Mouse (Mus musculus) CH12.LX (cell line): ENCODE data around the gene Speer4a. TPM values are rescaled to one million over a fixed set of nuclear protein-coding genes. Genes with fewer than 3 reads are reported as not detected.
"Not testable (repeated sequence)": the region's sequence is repeated elsewhere in the genome, so short reads cannot be mapped to it uniquely, and the experiment has no call there.

Source experiments
- DNase-seq: peaks from one replicate; pipeline ENCODE4 v3.0.0-alpha.2; 2013; ENCODE audit errors: extremely low read depth
- H3K27ac ChIP-seq: 2 replicates; pipeline ENCODE4 v1.5.1; 2012; ENCODE audit warnings: low read depth, mild to moderate bottlenecking, control low read depth, moderate library complexity; ENCODE audit not compliant: insufficient read depth
- H3K27me3 ChIP-seq: replicated peaks from 2 replicates; pipeline ENCODE3; 2012; ENCODE audit warnings: inconsistent platforms
- H3K36me3 ChIP-seq, 2 experiments: replicated peaks in 1 of 2; 2 replicates each; pipeline versions ENCODE3 to v1.6.1; 2012; ENCODE audit warnings: inconsistent platforms in 1 of 2, low read length in 1 of 2, mild to moderate bottlenecking in 1 of 2, mixed read lengths in 1 of 2, moderate library complexity in 1 of 2; ENCODE audit not compliant: control insufficient read depth in 1 of 2, insufficient read depth in 1 of 2
- H3K4me1 ChIP-seq, 2 experiments: 2 replicates each; pipeline ENCODE4 v1.6.1; 2012; ENCODE audit warnings: inconsistent platforms in 1 of 2, moderate library complexity in 1 of 2; ENCODE audit not compliant: insufficient read depth in 2 of 2, control insufficient read depth in 1 of 2
- H3K4me2 ChIP-seq: 2 replicates; pipeline ENCODE4 v1.6.1; 2012; ENCODE audit warnings: low read depth, mild to moderate bottlenecking, control low read depth; ENCODE audit not compliant: poor library complexity, insufficient read depth, severe bottlenecking
- H3K4me3 ChIP-seq, 3 experiments: fragments of 150-350 bp in 1 of 3; sonication (generic) in 1 of 3; replicated peaks in 1 of 3; 2 replicates each; pipeline versions ENCODE3 to v1.5.1; 2011 to 2012; ENCODE audit warnings: low read depth in 2 of 3, low read length in 2 of 3, mild to moderate bottlenecking in 2 of 3, moderate library complexity in 2 of 3, control low read depth in 1 of 3, improper control_type of control experiment in 1 of 3, inconsistent platforms in 1 of 3, mixed read lengths in 1 of 3; ENCODE audit not compliant: poor library complexity in 1 of 3
- H3K79me2 ChIP-seq: replicated peaks from 2 replicates; pipeline ENCODE4 v1.6.1; 2012; ENCODE audit warnings: mild to moderate bottlenecking, moderate library complexity; ENCODE audit not compliant: control insufficient read depth, poor library complexity, insufficient read depth, severe bottlenecking; ENCODE audit errors: extremely low read depth
- H3K9ac ChIP-seq: 2 replicates; pipeline ENCODE4 v1.6.1; 2012; ENCODE audit warnings: low read depth, mild to moderate bottlenecking, control low read depth, moderate library complexity; ENCODE audit not compliant: insufficient read depth
- H3K9me3 ChIP-seq: replicated peaks from 2 replicates; pipeline ENCODE3; 2012; ENCODE audit warnings: low read length, inconsistent platforms, mixed read lengths
- ELF1 ChIP-seq: IDR thresholded peaks from 2 replicates; pipeline ENCODE4 v1.6.1; 2014; ENCODE audit warnings: low read depth, mild to moderate bottlenecking, inconsistent platforms, low read length, improper control_type of control experiment
- GABPA ChIP-seq: IDR thresholded peaks from 2 replicates; pipeline ENCODE4 v1.6.1; 2012; ENCODE audit warnings: low read depth, low read length, improper control_type of control experiment, inconsistent platforms; ENCODE audit not compliant: insufficient replicate concordance
- IRF4 ChIP-seq: IDR thresholded peaks from 2 replicates; pipeline ENCODE4 v1.6.1; 2014; ENCODE audit warnings: low read depth, mild to moderate bottlenecking, inconsistent platforms, low read length, improper control_type of control experiment
- POLR2A ChIP-seq: IDR thresholded peaks from 2 replicates; pipeline ENCODE4 v1.6.1; 2011; ENCODE audit warnings: low read depth, mild to moderate bottlenecking, improper control_type of control experiment, low read length
- SIN3A ChIP-seq: IDR thresholded peaks from 2 replicates; pipeline ENCODE4 v1.6.1; 2012; ENCODE audit warnings: low read length, improper control_type of control experiment, inconsistent platforms
- ZC3H11A ChIP-seq: IDR thresholded peaks from 2 replicates; pipeline ENCODE4 v1.6.1; 2012; ENCODE audit warnings: low read depth, mild to moderate bottlenecking, inconsistent platforms, low read length, improper control_type of control experiment
- ZMIZ1 ChIP-seq: IDR thresholded peaks from 2 replicates; pipeline ENCODE4 v1.6.1; 2012; ENCODE audit warnings: low read depth, mild to moderate bottlenecking, inconsistent platforms, low read length, improper control_type of control experiment
- ZNF384 ChIP-seq: IDR thresholded peaks from 2 replicates; pipeline ENCODE4 v1.6.1; 2012; ENCODE audit warnings: low read depth, low read length, improper control_type of control experiment, inconsistent platforms
- dilution Hi-C: fragments of 300-500 bp; cut with MboI; formaldehyde crosslinking; loops from 2 replicates; pipeline ENCODE4 v1.14.3; 2020; ENCODE audit warnings: low sequenced_read_pairs; ENCODE audit not compliant: extremely low pct_unique_long_range_greater_than_20kb, extremely low pct_ligation_motif_present
- in situ Hi-C: fragments of 300-500 bp; cut with MboI; formaldehyde crosslinking; loops from 3 replicates; pipeline ENCODE4 v1.14.3; 2019; ENCODE audit warnings: low sequenced_read_pairs, low pct_ligation_motif_present, low pct_unique_long_range_greater_than_20kb, mixed read lengths
- polyA plus RNA-seq: library from polyadenylated mRNA; unstranded; fragments of >175 nt; gene quantifications from 2 replicates; pipeline ENCODE4 v1.2.1, GENCODE M21; 2012; ENCODE audit warnings: low read depth; ENCODE audit not compliant: insufficient read length
- total RNA-seq, 2 experiments: library from RNA; depleted of rRNA; stranded (reverse); fragments of 300-350 nt in 1 of 2; fragments of >200 nt in 1 of 2; gene quantifications; 2 replicates each; pipeline ENCODE4 v1.2.3; 2012 to 2014

Speer4a gene
- total RNA-seq (2012; rRNA removed) (not detected in 2 replicates), total RNA-seq (2014; rRNA removed) (not detected in 2 replicates), polyA plus RNA-seq (not detected in 2 replicates)

DNA sequence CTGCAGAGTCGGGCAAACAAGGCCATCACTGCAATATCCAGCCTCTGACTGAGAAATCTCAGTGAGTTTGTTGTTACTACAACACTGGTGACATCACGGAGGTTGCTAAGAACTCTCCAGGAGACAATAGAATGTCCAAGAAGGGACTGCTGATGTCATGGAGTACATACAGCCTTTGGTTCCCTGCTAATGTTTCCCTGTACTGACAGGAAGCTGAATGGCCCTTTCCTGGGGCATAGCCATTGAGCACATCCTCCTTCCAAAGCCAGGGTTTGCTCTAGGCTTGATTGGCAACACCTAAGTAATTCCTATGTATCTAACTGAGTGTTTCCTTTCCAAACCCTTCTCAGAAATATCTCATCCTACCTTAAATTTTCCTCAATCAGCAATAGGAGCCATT lies at the start of gene Speer4a:
Gene Speer4a (minus strand): TSS at position 101 of the 400 bp plus-strand sequence.
- H3K4me1 ChIP-seq, H3K4me2 ChIP-seq, dilution Hi-C loops, H3K27me3 ChIP-seq, H3K9ac ChIP-seq, DNase-seq, H3K79me2 ChIP-seq, H3K9me3 ChIP-seq, H3K36me3 ChIP-seq, H3K4me3 ChIP-seq, in situ Hi-C loops, H3K27ac ChIP-seq: not testable (repeated sequence)

DNA sequence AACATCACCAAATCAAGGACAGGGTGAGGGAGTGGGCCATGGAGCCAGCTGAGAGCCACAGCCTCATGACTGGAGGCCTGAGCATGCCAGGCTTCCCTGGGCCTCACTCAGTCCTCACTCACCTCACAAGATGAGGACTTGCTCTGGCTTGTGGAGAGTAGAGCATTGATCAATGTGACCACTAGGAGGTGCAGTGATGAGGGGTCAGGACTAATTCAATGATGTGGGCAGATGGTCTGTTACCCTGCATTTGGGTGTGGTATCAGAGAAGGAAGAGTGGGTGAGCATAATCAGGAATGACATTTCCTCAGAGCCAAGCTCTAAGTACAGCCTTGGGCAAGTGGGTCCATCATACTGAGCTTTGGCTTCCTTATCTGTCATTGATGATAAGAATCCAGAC lies 39.7 kb upstream of the Speer4a start:
- H3K36me3 ChIP-seq, dilution Hi-C loops, in situ Hi-C loops, H3K4me1 ChIP-seq, H3K4me3 ChIP-seq, H3K9ac ChIP-seq, H3K27ac ChIP-seq, H3K27me3 ChIP-seq, H3K79me2 ChIP-seq, H3K4me2 ChIP-seq, H3K9me3 ChIP-seq: not testable (repeated sequence)
- peak; percentile 20 for DNase-seq

DNA sequence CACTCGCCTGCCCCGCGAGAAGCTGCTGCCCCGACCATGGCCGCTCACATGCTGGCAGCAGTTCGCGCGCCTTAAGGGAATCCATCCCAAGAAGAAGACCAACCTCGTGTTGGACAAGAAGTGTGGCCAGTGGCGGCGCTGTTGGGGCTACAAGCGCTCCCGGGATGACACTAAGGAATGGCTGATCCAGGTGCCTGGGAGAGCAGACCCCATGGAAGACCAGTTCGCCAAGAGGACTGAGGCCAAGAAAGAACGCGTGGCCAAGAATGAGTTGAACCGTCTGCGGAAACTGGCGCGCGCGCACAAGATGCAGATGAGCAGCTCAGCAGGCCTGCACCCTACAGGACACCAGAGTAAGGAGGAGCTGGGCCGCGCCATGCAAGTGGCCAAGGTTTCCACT lies 31.4 kb upstream of the Speer4a start:
- H3K79me2 ChIP-seq = no peaks in the 10 kb centered on the region
- H3K4me1 ChIP-seq = no peaks in the 10 kb centered on the region
- no peak for DNase-seq
- H3K9me3 ChIP-seq = peaks cover 8% of the 10 kb centered on the region
- H3K4me2 ChIP-seq = no peak overlapping the region
- H3K27me3 ChIP-seq = no peaks in the 10 kb centered on the region
- no peak for TF ChIP-seq ZC3H11A
- TF ChIP-seq ZMIZ1 = no peak
- no peak for TF ChIP-seq SIN3A
- TF ChIP-seq IRF4 = no peak
- no peak for TF ChIP-seq ELF1
- TF ChIP-seq POLR2A = no peak
- no peak for TF ChIP-seq GABPA
- TF ChIP-seq ZNF384 = no peak
- no peak overlapping the region for H3K4me3 ChIP-seq
- dilution Hi-C loops = no loop called here
- in situ Hi-C loops = no loop called here
- H3K9ac ChIP-seq = no peak overlapping the region
- no peaks in the 10 kb centered on the region for H3K36me3 ChIP-seq
- H3K27ac ChIP-seq = no peak overlapping the region

DNA sequence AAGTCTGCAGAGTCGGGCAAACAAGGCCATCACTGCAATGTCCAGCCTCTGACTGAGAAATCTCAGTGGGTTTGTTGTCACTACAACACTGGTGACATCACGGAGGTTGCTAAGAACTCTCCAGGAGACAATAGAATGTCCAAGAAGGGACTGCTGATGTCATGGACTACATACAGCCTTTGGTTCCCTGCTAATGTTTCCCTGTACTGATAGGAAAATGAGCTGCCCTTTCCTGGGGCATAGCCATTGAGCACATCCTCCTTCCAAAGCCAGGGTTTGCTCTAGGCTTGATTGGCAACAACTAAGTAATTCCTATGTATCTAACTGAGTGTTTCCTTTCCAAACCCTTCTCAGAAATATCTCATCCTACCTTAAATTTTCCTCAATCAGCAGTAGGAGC lies 19.1 kb upstream of the Speer4a start, which contains the start of gene Gm7347:
Gene Gm7347 (minus strand): TSS at position 101 of the 400 bp plus-strand sequence.
- H3K9ac ChIP-seq, dilution Hi-C loops, H3K9me3 ChIP-seq, DNase-seq, H3K27me3 ChIP-seq, H3K36me3 ChIP-seq, H3K4me1 ChIP-seq, H3K4me2 ChIP-seq, H3K79me2 ChIP-seq, H3K4me3 ChIP-seq, H3K27ac ChIP-seq, in situ Hi-C loops: not testable (repeated sequence)

DNA sequence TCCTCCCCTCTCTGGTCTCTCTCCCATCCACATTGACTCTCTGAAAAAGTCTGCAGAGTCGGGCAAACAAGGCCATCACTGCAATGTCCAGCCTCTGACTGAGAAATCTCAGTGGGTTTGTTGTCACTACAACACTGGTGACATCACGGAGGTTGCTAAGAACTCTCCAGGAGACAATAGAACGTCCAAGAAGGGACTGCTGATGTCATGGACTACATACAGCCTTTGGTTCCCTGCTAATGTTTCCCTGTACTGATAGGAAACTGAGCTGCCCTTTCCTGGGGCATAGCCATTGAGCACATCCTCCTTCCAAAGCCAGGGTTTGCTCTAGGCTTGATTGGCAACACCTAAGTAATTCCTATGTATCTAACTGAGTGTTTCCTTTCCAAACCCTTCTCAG lies 16.5 kb downstream of the Speer4a start, which contains the start of gene Gm5862:
Gene Gm5862 (minus strand): TSS at position 101 of the 400 bp plus-strand sequence.
- H3K4me2 ChIP-seq, H3K4me3 ChIP-seq, H3K27ac ChIP-seq, H3K9me3 ChIP-seq, DNase-seq, H3K36me3 ChIP-seq, H3K79me2 ChIP-seq, H3K4me1 ChIP-seq, H3K9ac ChIP-seq, dilution Hi-C loops, in situ Hi-C loops, H3K27me3 ChIP-seq: not testable (repeated sequence)
